In genomic region chr2:167201463-167202291, GRCm38 (mm10) we compare ENCODE assay signal across 9 mouse cellular contexts. TPM values are rescaled to one million over a fixed set of nuclear protein-coding genes. Genes with fewer than 3 reads are reported as not detected.
DNase-seq lines count a peak whose midpoint lies in the region; ATAC-seq and TF ChIP-seq lines count a peak whose summit lies in the region.
"Had no signal": no experiment of that assay in that cellular context is flagged by ENCODE, and none has a peak within 500 bp of the region (broad histone marks: within the 10 kb centered on the region; RNA-seq: fewer than 3 reads in every experiment).

No protein-coding gene starts in this region.

- TF ChIP-seq CTCF in cerebellum, adult 2 months (IDR thresholded peaks at IDR 0.05; ENCODE audit: borderline replicate concordance, insufficient read depth, low read depth, low read length), result no peak

- H3K4me1 ChIP-seq in hindbrain, embryonic 15.5 days (replicated peaks), result peaks cover 22% of the 10 kb centered on the region
- no peaks in the 10 kb centered on the region; the same call in 1 of the 2 replicates for H3K4me1 ChIP-seq in cerebellum, adult 2 months (ENCODE audit: control insufficient read depth, insufficient read depth, low read length)

- H3K27ac ChIP-seq in hindbrain, embryonic 15.5 days (replicated peaks), result peak overlapping the region; percentile 87
- H3K27ac ChIP-seq in cerebellum, adult 2 months (ENCODE audit: insufficient read depth, low read length), result no peak overlapping the region

- H3K27me3 ChIP-seq in hindbrain, embryonic 15.5 days, result no peaks in the 10 kb centered on the region
- H3K27me3 ChIP-seq in cerebellum, adult 2 months (ENCODE audit: control insufficient read depth, insufficient read depth, low read length), result no peaks in the 10 kb centered on the region; the same call in 1 of the 2 replicates

- no peaks in the 10 kb centered on the region for H3K36me3 ChIP-seq in hindbrain, embryonic 15.5 days

- peak; percentile 31 for DNase-seq in kidney, adult 9 months
- no peak for DNase-seq in kidney, adult 8-10 months
- peak; percentile 88 to 91 for DNase-seq in left cerebral cortex, adult 9 months (ENCODE audit: low spot score in 2 of 2)
- DNase-seq in right cerebral cortex, postnatal 10 days (ENCODE audit: low spot score in 2 of 2), result peak; percentile 93 to 96
- no peak for DNase-seq in heart, adult 11 months
- no peak for DNase-seq in cerebellum, adult 2 months
- no peak for DNase-seq in heart, postnatal 36 days

- 0 out of 2 replicates have a peak overlapping the region, but pooled peaks have one; percentile 9 for H3K9ac ChIP-seq in hindbrain, embryonic 15.5 days

- intact Hi-C loops in heart, postnatal 36 days (cut with DNase I), result loop anchor here (5.0 kb wide), 1 partner anchor 129 kb away; no protein-coding TSS in a partner anchor

- TF ChIP-seq POLR2A in cerebellum, adult 2 months (IDR thresholded peaks at IDR 0.05; ENCODE audit: borderline replicate concordance, insufficient read depth, low read length), result no peak

- peak overlapping the region; percentile 51 for H3K4me2 ChIP-seq in hindbrain, embryonic 15.5 days

- ATAC-seq in hindbrain, embryonic 15.5 days (ENCODE audit: low FRiP score, low read depth), result peak; percentile 74

- H3K9me3 ChIP-seq in hindbrain, embryonic 15.5 days, result no peaks in the 10 kb centered on the region

- WGBS in hindbrain, embryonic 15.5 days, result 22% methylated on average over 16 of the region's 16 CpGs
- 33% methylated on average over 16 of the region's 16 CpGs for WGBS in cerebellum, adult 2 months

- H3K4me3 ChIP-seq in hindbrain, embryonic 15.5 days, result no peak overlapping the region
- H3K4me3 ChIP-seq in cerebellum, adult 2 months (replicated peaks; ENCODE audit: insufficient read depth, low read depth, low read length), result no peak overlapping the region
- H3K4me3 ChIP-seq: erythroblast, embryonic 14.5 days had no signal

RNA-seq across cellular contexts. Expression of gene Kcnb1, which starts 11.7 kb away (rescaled TPM):
- 3.4 and 3.8 TPM in 2 replicates for polyA plus RNA-seq in hindbrain, embryonic 15.5 days (2015; fragmentation: Nextera tagmentation; extraction: Ambion mirVana)
- polyA plus RNA-seq in cerebellum, adult 2 months (2012; rRNA removed), result 7.8 and 9.2 TPM in 2 replicates
- 10 to 100 TPM; 39.2 to 51.7 TPM for total RNA-seq in heart, postnatal 36 days (2021)
- polyA plus RNA-seq: erythroblast, embryonic 14.5 days had no signal

RNA-seq across cellular contexts. Expression of gene Ptgis, which starts 38.7 kb away (rescaled TPM):
- polyA plus RNA-seq in hindbrain, embryonic 15.5 days (2015; fragmentation: Nextera tagmentation; extraction: Ambion mirVana), result 3.6 and 3.8 TPM in 2 replicates
- 1.8 and 2.0 TPM in 2 replicates for polyA plus RNA-seq in cerebellum, adult 2 months (2012; rRNA removed)
- 10 to 100 TPM; 19.5 to 22.2 TPM for total RNA-seq in heart, postnatal 36 days (2021)
- polyA plus RNA-seq: erythroblast, embryonic 14.5 days had no signal

Comparison
In these comparisons a context has a peak if more than half of its experiments do, and no peak if none do; other contexts are left out.
1. DNase-seq: peak in kidney, adult 9 months (single experiment), left cerebral cortex, adult 9 months (2 of 2) and right cerebral cortex, postnatal 10 days (2 of 2); none in kidney, adult 8-10 months (0 of 2), heart, adult 11 months (single experiment), cerebellum, adult 2 months (0 of 2) and heart, postnatal 36 days (0 of 2).